Mouse (Mus musculus): ENCODE results near the gene Gm49601. TPM values are rescaled to one million over a fixed set of nuclear protein-coding genes. Genes with fewer than 3 reads are reported as not detected.

Gm49601 gene
- total RNA-seq, 2 experiments from 2014 or later, result 255 to 281 TPM

DNA sequence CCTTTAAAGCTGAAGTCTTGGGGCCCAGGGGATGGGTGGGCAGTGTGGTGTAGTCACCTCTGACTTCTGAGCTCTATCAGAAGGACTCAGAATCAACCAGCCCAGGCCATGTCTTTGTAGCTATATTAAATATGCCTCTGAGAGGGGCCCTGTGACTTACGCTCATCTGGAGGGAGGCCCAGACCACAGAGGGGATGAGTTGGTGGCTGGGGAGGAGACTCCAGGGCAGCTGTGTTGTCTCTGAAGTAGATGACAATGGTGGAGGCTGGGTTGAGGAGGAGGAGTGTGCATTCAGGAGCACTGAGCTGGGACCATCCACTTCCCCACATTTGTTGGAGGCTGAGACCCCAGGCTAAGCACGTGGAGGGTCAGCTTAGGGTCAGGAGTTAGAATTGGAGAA lies 7.9 kb downstream of the Gm49601 start:
- intact Hi-C loops (cut with DNase I), result no loop called here
- no peak for DNase-seq (ENCODE audit: low spot score in 2 of 2)

- peak; percentile 87 to 90 for DNase-seq (ENCODE audit: low spot score in 2 of 2)
- intact Hi-C loops (cut with DNase I), result loop anchor here (1.0 to 2.0 kb wide), 2 partner anchors 174 to 273 kb away; no protein-coding TSS in a partner anchor
Measured at GRCm38 (mm10) chr16:18617370-18618065, 8.7 kb downstream of the Gm49601 start.

GRCm38 (mm10) chr16:18613301-18613700 lies 12.9 kb downstream of the Gm49601 start:
- DNase-seq (ENCODE audit: low spot score in 2 of 2), result no peak
- intact Hi-C loops (cut with DNase I), result no loop called here

GRCm38 (mm10) chr16:18611752-18612151 lies 14.5 kb downstream of the Gm49601 start:
- intact Hi-C loops (cut with DNase I), result no loop called here
- no peak for DNase-seq (ENCODE audit: low spot score in 2 of 2)

- intact Hi-C loops (cut with DNase I), result no loop called here
- no peak for DNase-seq (ENCODE audit: low spot score in 2 of 2)
Measured at GRCm38 (mm10) chr16:18609099-18609498, 17.1 kb downstream of the Gm49601 start.

DNA sequence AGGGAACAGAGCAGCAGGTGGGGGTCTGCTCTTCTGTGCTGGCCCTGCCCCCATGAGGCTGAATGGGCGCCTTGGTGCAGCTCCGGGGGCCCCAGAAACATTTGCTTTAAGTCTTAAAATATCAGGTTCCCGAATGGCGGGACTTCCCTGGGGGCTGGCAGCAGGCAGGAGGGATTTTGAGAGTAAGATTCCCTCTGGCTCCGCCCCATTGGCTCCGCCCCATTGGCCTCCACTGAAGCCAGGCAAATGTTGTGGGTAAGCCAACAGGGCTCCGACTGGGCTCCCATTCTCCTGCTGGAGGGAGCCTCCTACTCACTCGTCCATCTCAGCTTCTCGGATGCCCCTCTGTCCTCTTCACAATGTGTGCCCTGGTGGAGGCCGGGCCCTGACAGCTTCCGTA lies 18.0 kb downstream of the Gm49601 start:
- intact Hi-C loops (cut with DNase I), result no loop called here
- no peak for DNase-seq (ENCODE audit: low spot score in 2 of 2)

DNA sequence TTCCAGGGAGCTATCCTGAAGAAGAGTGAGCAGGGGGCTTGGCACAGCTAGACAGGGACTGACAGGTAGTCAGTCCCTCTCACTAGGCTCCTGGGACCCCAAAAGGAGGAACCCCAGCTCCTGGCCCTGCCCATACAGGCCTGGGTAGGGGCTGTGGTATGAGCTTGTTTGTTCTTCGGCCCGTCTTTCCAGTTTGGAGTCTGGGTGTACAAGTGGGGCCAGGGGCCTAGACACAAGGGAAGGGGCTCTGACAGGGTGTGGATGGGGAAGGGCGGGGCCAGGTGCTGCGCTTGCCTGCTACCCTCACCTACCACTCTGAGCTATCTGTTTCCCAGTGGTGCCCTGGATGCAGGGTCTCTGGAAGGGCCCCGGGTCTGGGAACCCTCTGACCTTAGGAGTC lies 20.5 kb downstream of the Gm49601 start:
- DNase-seq (ENCODE audit: low spot score in 2 of 2), result no peak
- intact Hi-C loops (cut with DNase I), result no loop called here

- intact Hi-C loops (cut with DNase I), result no loop called here
- no peak for DNase-seq (ENCODE audit: low spot score in 2 of 2)
Measured at GRCm38 (mm10) chr16:18604267-18604701, 21.9 kb downstream of the Gm49601 start.

- intact Hi-C loops (cut with DNase I), result no loop called here
- DNase-seq (ENCODE audit: low spot score in 2 of 2), result no peak
Measured at GRCm38 (mm10) chr16:18601447-18601846, 24.8 kb downstream of the Gm49601 start.

DNA sequence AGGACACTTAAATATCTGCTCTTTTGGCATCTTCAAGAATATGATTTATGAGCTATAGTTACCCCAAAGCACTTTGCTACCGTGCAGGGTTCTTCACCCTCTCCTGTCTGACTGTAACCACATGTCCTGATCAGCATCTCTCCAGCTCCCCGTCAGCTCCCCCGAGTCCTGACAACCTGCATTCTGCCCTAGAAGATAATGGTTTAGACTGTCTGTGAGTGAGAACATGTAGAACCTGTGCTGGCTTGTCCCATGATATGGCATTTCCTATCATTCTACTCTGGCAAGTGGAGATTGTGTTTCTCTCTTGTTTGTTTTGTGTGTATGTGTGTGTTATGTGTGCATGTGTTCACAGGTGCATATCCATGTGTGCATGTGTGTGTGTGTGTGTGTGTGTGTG lies 28.2 kb downstream of the Gm49601 start:
- DNase-seq (ENCODE audit: low spot score in 2 of 2), result no peak
- intact Hi-C loops (cut with DNase I), result no loop called here

- no peak for DNase-seq (ENCODE audit: low spot score in 2 of 2)
- intact Hi-C loops (cut with DNase I), result no loop called here
Measured at GRCm38 (mm10) chr16:18596255-18596654, 30.0 kb downstream of the Gm49601 start.

GRCm38 (mm10) chr16:18593930-18594329 lies 32.3 kb downstream of the Gm49601 start:
- intact Hi-C loops (cut with DNase I), result no loop called here

GRCm38 (mm10) chr16:18591047-18592018 lies 34.9 kb downstream of the Gm49601 start:
- no peak for DNase-seq (ENCODE audit: low spot score in 2 of 2)
- intact Hi-C loops (cut with DNase I), result no loop called here

More at GRCm38 (mm10) chr16:18593930-18594329, 32.3 kb downstream of the Gm49601 start:
- DNase-seq (ENCODE audit: low spot score in 2 of 2), result no peak

- no peak for DNase-seq (ENCODE audit: low spot score in 2 of 2)
- intact Hi-C loops (cut with DNase I), result no loop called here
Measured at GRCm38 (mm10) chr16:18589804-18590790, 36.1 kb downstream of the Gm49601 start, which contains the start of gene Tbx1. Gene Tbx1, minus strand, starts transcription at chr16:18590671.

DNA sequence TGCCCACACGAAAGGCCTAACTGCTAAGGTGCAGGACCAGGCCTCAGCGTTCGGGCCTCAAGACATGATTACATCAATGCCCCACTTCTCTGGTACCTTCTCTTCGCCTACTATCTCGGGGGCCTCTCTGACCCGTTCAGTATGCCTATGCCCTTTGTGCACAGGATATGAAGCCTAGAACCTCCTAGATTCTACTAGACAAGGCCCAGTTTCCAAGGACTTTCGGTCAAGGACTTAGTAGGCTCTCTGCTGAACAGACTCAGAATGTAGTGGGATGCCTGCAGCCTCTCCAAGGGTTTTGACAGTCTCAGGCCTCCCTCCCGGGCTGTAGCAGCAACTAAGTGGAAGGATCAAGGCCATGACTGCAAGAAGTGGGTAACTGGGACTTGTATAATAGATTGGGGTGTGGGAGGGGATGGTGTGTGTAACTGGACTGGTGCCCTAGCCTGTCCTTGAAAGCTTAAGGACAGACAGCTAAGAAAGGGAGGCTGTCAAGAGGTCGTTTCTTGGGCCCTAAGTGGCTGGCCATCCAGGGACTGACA lies 37.1 kb downstream of the Gm49601 start:
- no peak for DNase-seq (ENCODE audit: low spot score in 2 of 2)
- intact Hi-C loops (cut with DNase I), result no loop called here

- DNase-seq (ENCODE audit: low spot score in 2 of 2), result no peak
- intact Hi-C loops (cut with DNase I), result no loop called here
Measured at GRCm38 (mm10) chr16:18588738-18589055, 37.5 kb downstream of the Gm49601 start.

DNA sequence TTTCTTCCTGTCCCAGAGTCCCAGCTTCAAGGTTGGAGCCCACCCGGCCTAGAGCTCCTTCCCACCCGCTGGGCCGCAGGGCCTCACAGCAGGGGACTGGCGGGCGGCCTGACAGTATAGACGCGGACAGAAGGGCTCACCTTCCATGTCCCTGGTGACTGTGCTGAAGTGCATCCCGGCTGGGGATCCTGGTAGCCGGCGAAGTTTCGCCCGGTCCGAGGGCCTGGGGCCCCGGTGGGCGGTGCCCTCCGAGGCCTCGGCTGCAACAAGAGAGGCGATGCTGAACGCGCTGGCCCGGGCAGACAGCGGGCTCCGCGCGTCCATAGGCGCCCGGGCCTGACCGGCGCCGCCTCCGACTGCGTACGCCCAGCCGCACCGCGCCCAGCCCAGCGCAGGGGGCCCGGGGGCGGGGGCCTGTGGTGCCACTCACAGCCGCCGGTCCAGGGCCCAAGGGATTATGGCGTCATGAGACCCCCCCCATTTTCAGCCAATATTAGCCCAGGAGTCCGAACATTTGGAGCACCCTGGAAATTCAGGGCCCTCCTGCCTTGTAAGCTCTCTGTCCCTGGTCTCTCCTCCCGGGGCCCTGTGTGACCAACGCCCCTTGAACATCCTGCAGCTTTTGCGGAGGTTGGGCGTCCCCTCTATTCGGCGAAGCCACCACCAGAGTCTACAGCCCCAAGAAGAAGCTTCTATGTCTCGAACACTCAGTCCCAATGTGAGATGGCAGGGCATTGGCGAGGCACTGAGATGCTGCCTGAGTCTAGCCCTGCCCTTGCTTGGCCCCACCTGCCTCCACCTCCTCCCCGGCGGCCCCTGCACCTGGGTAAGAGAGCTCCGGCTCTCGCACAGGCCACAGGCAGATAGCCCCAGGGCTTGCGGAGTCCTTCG lies 38.1 kb downstream of the Gm49601 start:
- intact Hi-C loops (cut with DNase I), result no loop called here
- DNase-seq (ENCODE audit: low spot score in 2 of 2), result no peak

DNA sequence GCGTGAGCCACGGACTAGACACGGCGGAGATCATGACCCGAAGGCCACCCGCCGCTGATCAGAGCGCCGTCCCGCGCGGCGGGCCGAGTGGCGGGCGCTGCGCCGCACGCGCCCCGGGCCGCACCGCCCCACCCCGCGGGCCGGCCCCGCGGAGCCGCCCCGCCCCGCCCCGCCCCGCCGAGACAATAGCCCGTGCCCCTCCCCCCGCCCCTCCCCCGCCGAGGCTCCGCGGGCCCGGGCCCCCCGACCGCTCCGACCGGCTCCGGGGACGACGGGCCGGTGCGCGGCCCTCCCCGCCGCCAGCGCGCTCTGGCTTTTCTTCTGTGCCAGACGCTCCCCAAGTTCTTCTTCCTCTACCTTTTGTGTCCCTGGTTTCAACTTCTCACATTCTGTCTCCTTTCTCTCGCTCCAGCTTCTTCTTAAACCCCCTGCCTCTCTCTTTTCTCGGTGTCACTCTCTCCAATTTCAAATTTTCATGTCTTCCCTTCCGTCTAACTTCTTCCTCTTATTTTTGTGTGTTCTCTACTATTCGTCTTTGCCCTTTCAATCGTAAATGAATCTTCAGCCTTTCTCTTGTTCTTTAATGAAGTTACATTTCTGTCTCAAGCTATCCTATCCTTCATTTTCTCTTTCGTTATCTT lies 39.2 kb downstream of the Gm49601 start:
- intact Hi-C loops (cut with DNase I), result no loop called here
- DNase-seq (ENCODE audit: low spot score in 2 of 2), result no peak

Data from left cerebral cortex, postnatal 36 days (tissue).